Mouse (Mus musculus): ENCODE data around the gene Sf3a3.

The Sf3a3 gene

GRCm38 (mm10) chr4:124714545-124715481, at the start of gene Sf3a3:
Sf3a3 (plus strand) TSS chr4:124714776.
- peak; percentile 96 to 97 for DNase-seq (ENCODE audit: low spot score in 2 of 2)

- no peak for DNase-seq (ENCODE audit: low spot score in 2 of 2)
These were observed 47.0 kb upstream of the Sf3a3 start for GRCm38 (mm10) chr4:124667476-124668033.

- no peak for DNase-seq (ENCODE audit: low spot score in 2 of 2)
These were observed 46.5 kb upstream of the Sf3a3 start for GRCm38 (mm10) chr4:124668078-124668477.

- no peak for DNase-seq (ENCODE audit: low spot score in 2 of 2)
These were observed 44.3 kb upstream of the Sf3a3 start for GRCm38 (mm10) chr4:124670232-124670631.

- DNase-seq (ENCODE audit: low spot score in 2 of 2): no peak
These were observed 43.0 kb upstream of the Sf3a3 start for GRCm38 (mm10) chr4:124671583-124671982.

- peak; percentile 85 for DNase-seq (ENCODE audit: low spot score in 2 of 2)
These were observed 41.9 kb upstream of the Sf3a3 start for GRCm38 (mm10) chr4:124672347-124673320.

GRCm38 (mm10) chr4:124674334-124675032, 40.1 kb upstream of the Sf3a3 start:
- DNase-seq (ENCODE audit: low spot score in 2 of 2): no peak

- peak; percentile 74 to 83 for DNase-seq (ENCODE audit: low spot score in 2 of 2)
These were observed 39.5 kb upstream of the Sf3a3 start for GRCm38 (mm10) chr4:124675037-124675436.

GRCm38 (mm10) chr4:124675958-124676357, 38.6 kb upstream of the Sf3a3 start:
- DNase-seq (ENCODE audit: low spot score in 2 of 2): no peak

- no peak for DNase-seq (ENCODE audit: low spot score in 2 of 2)
These were observed 32.3 kb upstream of the Sf3a3 start for GRCm38 (mm10) chr4:124682270-124682669.

GRCm38 (mm10) chr4:124683474-124683873, 31.1 kb upstream of the Sf3a3 start:
- DNase-seq (ENCODE audit: low spot score in 2 of 2): no peak

- no peak for DNase-seq (ENCODE audit: low spot score in 2 of 2)
These were observed 29.6 kb upstream of the Sf3a3 start for GRCm38 (mm10) chr4:124685004-124685403.

- DNase-seq (ENCODE audit: low spot score in 2 of 2): no peak
These were observed 29.1 kb upstream of the Sf3a3 start for GRCm38 (mm10) chr4:124685453-124685852.

- no peak for DNase-seq (ENCODE audit: low spot score in 2 of 2)
These were observed 28.6 kb upstream of the Sf3a3 start for GRCm38 (mm10) chr4:124685897-124686402.

- DNase-seq (ENCODE audit: low spot score in 2 of 2): no peak
These were observed 23.1 kb upstream of the Sf3a3 start for GRCm38 (mm10) chr4:124691455-124691854.

GRCm38 (mm10) chr4:124692416-124692861, 22.1 kb upstream of the Sf3a3 start:
- DNase-seq (ENCODE audit: low spot score in 2 of 2): no peak

- DNase-seq (ENCODE audit: low spot score in 2 of 2): peak; percentile 92 to 95
These were observed 21.3 kb upstream of the Sf3a3 start, which contains the start of gene Utp11 for GRCm38 (mm10) chr4:124693135-124693894. Utp11 (minus strand) TSS chr4:124693600.

GRCm38 (mm10) chr4:124694572-124694971, 20.0 kb upstream of the Sf3a3 start:
- DNase-seq (ENCODE audit: low spot score in 2 of 2): no peak

GRCm38 (mm10) chr4:124695786-124696516, 18.6 kb upstream of the Sf3a3 start:
- DNase-seq (ENCODE audit: low spot score in 2 of 2): no peak

All from right cerebral cortex, postnatal 10 days (tissue).